Mouse (Mus musculus) megakaryocyte, embryonic 14.5 days (primary cell): Measurements from ENCODE around the gene Dis3l2.

Experiments
- FLI1 ChIP-seq: IDR thresholded peaks from 2 replicates; pipeline ENCODE4 v1.6.1; 2012; ENCODE audit warnings: low read length, inconsistent platforms, mixed read lengths
- GATA1 ChIP-seq: IDR thresholded peaks from 3 replicates; pipeline ENCODE4 v1.6.1; 2012; ENCODE audit warnings: mixed read lengths, low read length, inconsistent platforms, borderline replicate concordance

- no peak for TF ChIP-seq GATA1
- no peak for TF ChIP-seq FLI1
These were observed 337.5 kb downstream of the Dis3l2 start for GRCm38 (mm10) chr1:87041119-87041518.
